8 mouse cellular contexts compared by ENCODE assay signal in genomic region chr7:92967381-92968127, GRCm38 (mm10).
DNase-seq lines count a peak whose midpoint lies in the region; ATAC-seq and TF ChIP-seq lines count a peak whose summit lies in the region.

No protein-coding gene starts in this region.

- intact Hi-C loops in gastrocnemius, adult 2 months (cut with DNase I), result loop anchor here (5.0 to 10.0 kb wide), 2 partner anchors 130 to 343 kb away; no protein-coding TSS in a partner anchor

- no peaks in the 10 kb centered on the region for H3K27me3 ChIP-seq in forebrain, embryonic 13.5 days
- no peaks in the 10 kb centered on the region for H3K27me3 ChIP-seq in kidney, postnatal 0 days (ENCODE audit: insufficient read depth, low read length)
- H3K27me3 ChIP-seq in lung, postnatal 0 days (replicated peaks; ENCODE audit: insufficient read depth, low read length), result no peaks in the 10 kb centered on the region

- H3K4me2 ChIP-seq in forebrain, embryonic 13.5 days, result no peak overlapping the region
- H3K4me2 ChIP-seq in kidney, postnatal 0 days (ENCODE audit: low read length), result no peak overlapping the region
- H3K4me2 ChIP-seq in lung, postnatal 0 days (replicated peaks; ENCODE audit: low read depth, low read length), result no peak overlapping the region

- H3K9me3 ChIP-seq in forebrain, embryonic 13.5 days (replicated peaks), result no peaks in the 10 kb centered on the region
- H3K9me3 ChIP-seq in kidney, postnatal 0 days (replicated peaks; ENCODE audit: low read length), result no peaks in the 10 kb centered on the region
- no peaks in the 10 kb centered on the region for H3K9me3 ChIP-seq in lung, postnatal 0 days (ENCODE audit: low read length)

- H3K9ac ChIP-seq in forebrain, embryonic 13.5 days, result no peak overlapping the region
- no peak overlapping the region for H3K9ac ChIP-seq in kidney, postnatal 0 days (ENCODE audit: low read depth, low read length)
- H3K9ac ChIP-seq in lung, postnatal 0 days (replicated peaks; ENCODE audit: low read depth), result no peak overlapping the region

- peak; percentile 60 for TF ChIP-seq CTCF in gastrocnemius, adult 2 months (IDR thresholded peaks at IDR 0.05)
- TF ChIP-seq CTCF in brain, embryonic 14.5 days (IDR thresholded peaks at IDR 0.05; ENCODE audit: borderline replicate concordance, extremely low read depth, insufficient read depth, insufficient read length), result peak; percentile 72; the same call in 1 of the 2 replicates
- peak; percentile 70 for TF ChIP-seq CTCF in kidney, postnatal 0 days (IDR thresholded peaks at IDR 0.05; ENCODE audit: low read depth)
- peak; percentile 70 for TF ChIP-seq CTCF in lung, postnatal 0 days (IDR thresholded peaks at IDR 0.05)

- no peak overlapping the region for H3K27ac ChIP-seq in gastrocnemius, adult 2 months
- H3K27ac ChIP-seq in forebrain, embryonic 13.5 days, result no peak overlapping the region
- no peak overlapping the region for H3K27ac ChIP-seq in kidney, postnatal 0 days
- H3K27ac ChIP-seq in lung, postnatal 0 days (ENCODE audit: low read length), result no peak overlapping the region

- no peaks in the 10 kb centered on the region for H3K4me1 ChIP-seq in forebrain, embryonic 13.5 days
- no peaks in the 10 kb centered on the region for H3K4me1 ChIP-seq in kidney, postnatal 0 days (replicated peaks; ENCODE audit: insufficient read depth, low read length)
- H3K4me1 ChIP-seq in lung, postnatal 0 days (ENCODE audit: insufficient read depth, low read depth, low read length), result no peaks in the 10 kb centered on the region

- 58% methylated on average over 10 of the region's 10 CpGs for WGBS in forebrain, embryonic 13.5 days
- 73% methylated on average over 10 of the region's 10 CpGs for WGBS in kidney, postnatal 0 days
- WGBS in lung, postnatal 0 days, result 66% methylated on average over 10 of the region's 10 CpGs

- H3K36me3 ChIP-seq in forebrain, embryonic 13.5 days (ENCODE audit: poor library complexity, severe bottlenecking), result no peaks in the 10 kb centered on the region
- H3K36me3 ChIP-seq in kidney, postnatal 0 days (ENCODE audit: insufficient read depth, low read length), result no peaks in the 10 kb centered on the region
- H3K36me3 ChIP-seq in lung, postnatal 0 days (ENCODE audit: insufficient read depth, low read length), result no peaks in the 10 kb centered on the region

- no peak for TF ChIP-seq EP300 in lung, postnatal 0 days (IDR thresholded peaks at IDR 0.05)

- ATAC-seq in forebrain, embryonic 13.5 days, result peak; percentile 95
- no peak for ATAC-seq in kidney, postnatal 0 days (replicated peaks; ENCODE audit: low FRiP score, low read depth)
- ATAC-seq in lung, postnatal 0 days, result no peak

- TF ChIP-seq POLR2A in brain, embryonic 14.5 days (IDR thresholded peaks at IDR 0.05; ENCODE audit: borderline replicate concordance, extremely low read depth, insufficient read depth, insufficient read length, poor library complexity, severe bottlenecking), result no peak

- no peak for DNase-seq in gastrocnemius, adult 2 months
- no peak for DNase-seq in gastrocnemius, postnatal 10 days
- peak; percentile 79 for DNase-seq in brain, embryonic 14.5 days (ENCODE audit: low read depth)
- peak; percentile 45 for DNase-seq in kidney, postnatal 0 days (ENCODE audit: low spot score)
- DNase-seq in lung, postnatal 0 days (ENCODE audit: low spot score), result peak; percentile 32
- peak; percentile 19 for DNase-seq in right cerebral cortex, postnatal 14 days
- no peak for DNase-seq in urinary bladder, postnatal 25 days (ENCODE audit: low spot score)

- no peak overlapping the region for H3K4me3 ChIP-seq in gastrocnemius, adult 2 months
- H3K4me3 ChIP-seq in forebrain, embryonic 13.5 days, result no peak overlapping the region
- H3K4me3 ChIP-seq in kidney, postnatal 0 days (replicated peaks; ENCODE audit: low read depth, low read length), result no peak overlapping the region
- no peak overlapping the region for H3K4me3 ChIP-seq in lung, postnatal 0 days (ENCODE audit: low read depth, low read length)

Comparison
In these comparisons a context has a peak if more than half of its experiments do, and no peak if none do; other contexts are left out.
1. DNase-seq: peak in brain, embryonic 14.5 days (single experiment), kidney, postnatal 0 days (single experiment), lung, postnatal 0 days (single experiment) and right cerebral cortex, postnatal 14 days (single experiment); none in gastrocnemius, adult 2 months (single experiment), gastrocnemius, postnatal 10 days (single experiment) and urinary bladder, postnatal 25 days (single experiment).
2. Peak in every context shown above with its lines, with median percentiles within 50 percentile points of each other: CTCF ChIP-seq.